Mouse (Mus musculus): ENCODE results near the gene Pip4k2c. TPM values are rescaled to one million over a fixed set of nuclear protein-coding genes. Genes with fewer than 3 reads are reported as not detected.

Gene Pip4k2c
- polyA plus RNA-seq, 1 experiment from 2014 or later, result 45.0 TPM

- TF ChIP-seq CTCF (IDR thresholded peaks at IDR 0.05; ENCODE audit: low read depth), result no peak
- Histone ChIP-seq H3K27me3 (ENCODE audit: insufficient read depth, low read length) (no peaks in the 10 kb centered on the region), H3K4me2 (ENCODE audit: low read length) (no peak overlapping the region), H3K4me3 (replicated peaks; ENCODE audit: low read depth, low read length) (no peak overlapping the region), H3K36me3 (ENCODE audit: insufficient read depth, low read length) (no peaks in the 10 kb centered on the region), H3K4me1 (replicated peaks; ENCODE audit: insufficient read depth, low read length) (no peaks in the 10 kb centered on the region), H3K9me3 (replicated peaks; ENCODE audit: low read length) (no peaks in the 10 kb centered on the region), H3K27ac (no peak overlapping the region), H3K9ac (ENCODE audit: low read depth, low read length) (no peak overlapping the region)
- no peak for DNase-seq (ENCODE audit: low spot score)
- no peak for ATAC-seq (replicated peaks; ENCODE audit: low FRiP score, low read depth)
- 44% methylated on average over 9 of the region's 9 CpGs for WGBS
Observed at GRCm38 (mm10) chr10:127236541-127236940, 25.2 kb upstream of the Pip4k2c start.

DNA sequence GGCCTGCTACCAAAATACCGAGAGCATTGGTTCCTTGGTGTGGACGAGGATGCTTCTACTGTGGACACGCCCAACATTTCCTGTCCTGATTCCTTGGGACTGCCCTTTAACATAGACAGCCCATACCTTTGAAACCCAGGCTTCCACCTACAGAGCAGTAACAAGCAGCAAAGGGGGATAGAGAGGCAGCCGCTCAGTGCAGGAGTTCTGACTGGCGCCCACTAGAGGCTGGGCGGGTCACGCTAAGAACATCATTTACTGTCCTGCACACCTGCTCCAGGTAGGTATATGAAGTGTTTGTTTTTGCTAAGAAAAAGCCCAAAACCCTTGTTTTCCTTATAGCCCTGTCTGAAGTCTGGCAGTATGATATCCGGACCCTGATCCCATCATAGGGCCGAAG is 21.8 kb upstream of the Pip4k2c start:
- H3K27ac ChIP-seq, result no peak overlapping the region
- DNase-seq (ENCODE audit: low spot score) (no peak), ATAC-seq (replicated peaks; ENCODE audit: low FRiP score, low read depth) (no peak)
- WGBS, result 79% methylated on average over 9 of the region's 9 CpGs
- no peak overlapping the region for H3K4me2 ChIP-seq (ENCODE audit: low read length)
- H3K27me3 ChIP-seq (ENCODE audit: insufficient read depth, low read length), result no peaks in the 10 kb centered on the region
- TF ChIP-seq CTCF (IDR thresholded peaks at IDR 0.05; ENCODE audit: low read depth), result peak; percentile 40; the same call in 1 of the 2 replicates
- H3K9ac ChIP-seq (ENCODE audit: low read depth, low read length), result no peak overlapping the region
- H3K4me1 ChIP-seq (replicated peaks; ENCODE audit: insufficient read depth, low read length), result no peaks in the 10 kb centered on the region
- H3K9me3 ChIP-seq (replicated peaks; ENCODE audit: low read length), result no peaks in the 10 kb centered on the region
- no peak overlapping the region for H3K4me3 ChIP-seq (replicated peaks; ENCODE audit: low read depth, low read length)
- H3K36me3 ChIP-seq (ENCODE audit: insufficient read depth, low read length), result no peaks in the 10 kb centered on the region

DNA sequence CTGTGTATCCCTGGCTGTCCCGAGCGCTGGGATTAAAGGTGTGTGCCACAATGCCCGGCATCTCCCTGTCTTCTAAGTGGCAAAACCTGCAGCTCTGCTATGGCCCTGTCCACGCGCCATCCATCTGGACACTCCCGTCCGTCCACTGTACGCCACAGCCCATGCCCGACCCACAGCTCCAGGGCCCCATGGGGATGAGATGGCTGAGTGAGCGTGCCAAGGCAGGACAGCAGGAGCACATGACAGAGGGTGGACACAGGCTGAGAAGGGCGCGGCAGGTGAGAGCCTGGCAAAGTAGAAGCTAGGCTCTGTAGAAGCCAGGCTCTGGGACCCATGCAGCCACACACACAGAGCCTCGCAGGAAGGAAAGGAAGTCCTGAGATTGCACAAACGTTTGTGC is 20.4 kb upstream of the Pip4k2c start:
- Histone ChIP-seq H3K9ac (ENCODE audit: low read depth, low read length) (no peak overlapping the region), H3K9me3 (replicated peaks; ENCODE audit: low read length) (no peaks in the 10 kb centered on the region), H3K27me3 (ENCODE audit: insufficient read depth, low read length) (no peaks in the 10 kb centered on the region), H3K4me2 (ENCODE audit: low read length) (no peak overlapping the region), H3K4me1 (replicated peaks; ENCODE audit: insufficient read depth, low read length) (no peaks in the 10 kb centered on the region), H3K36me3 (ENCODE audit: insufficient read depth, low read length) (no peaks in the 10 kb centered on the region), H3K4me3 (replicated peaks; ENCODE audit: low read depth, low read length) (no peak overlapping the region), H3K27ac (no peak overlapping the region)
- DNase-seq (ENCODE audit: low spot score) (no peak), ATAC-seq (replicated peaks; ENCODE audit: low FRiP score, low read depth) (no peak)
- TF ChIP-seq CTCF (IDR thresholded peaks at IDR 0.05; ENCODE audit: low read depth), result no peak
- WGBS, result 66% methylated on average over 14 of the region's 14 CpGs

DNA sequence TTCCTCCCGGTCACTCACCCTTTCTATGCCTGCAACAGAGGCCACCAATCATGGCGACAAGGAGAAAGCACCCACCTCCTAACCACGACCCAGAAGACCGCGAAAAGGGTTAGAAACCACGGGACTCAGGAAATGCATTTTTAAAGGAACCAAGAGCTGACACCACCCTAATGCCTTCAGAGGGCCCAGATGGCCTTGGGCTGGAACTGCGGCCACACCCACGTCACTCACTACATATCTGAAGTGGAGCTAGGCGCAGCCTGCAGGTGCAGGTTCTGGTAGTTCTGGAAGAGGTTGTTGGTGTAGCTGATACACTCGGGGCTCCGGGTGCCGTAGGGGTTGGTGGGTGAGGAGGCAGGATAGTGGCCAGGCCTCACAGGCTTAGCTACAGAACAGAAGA is 19.3 kb upstream of the Pip4k2c start:
- TF ChIP-seq CTCF (IDR thresholded peaks at IDR 0.05; ENCODE audit: low read depth), result no peak
- ATAC-seq (replicated peaks; ENCODE audit: low FRiP score, low read depth) (no peak), DNase-seq (ENCODE audit: low spot score) (no peak)
- no peak overlapping the region for H3K9ac ChIP-seq (ENCODE audit: low read depth, low read length)
- WGBS, result 79% methylated on average over 12 of the region's 12 CpGs
- no peak overlapping the region for H3K27ac ChIP-seq
- H3K9me3 ChIP-seq (replicated peaks; ENCODE audit: low read length), result no peaks in the 10 kb centered on the region
- H3K4me2 ChIP-seq (ENCODE audit: low read length), result no peak overlapping the region
- H3K27me3 ChIP-seq (ENCODE audit: insufficient read depth, low read length), result no peaks in the 10 kb centered on the region
- H3K4me1 ChIP-seq (replicated peaks; ENCODE audit: insufficient read depth, low read length), result no peaks in the 10 kb centered on the region
- no peak overlapping the region for H3K4me3 ChIP-seq (replicated peaks; ENCODE audit: low read depth, low read length)
- H3K36me3 ChIP-seq (ENCODE audit: insufficient read depth, low read length), result no peaks in the 10 kb centered on the region

DNA sequence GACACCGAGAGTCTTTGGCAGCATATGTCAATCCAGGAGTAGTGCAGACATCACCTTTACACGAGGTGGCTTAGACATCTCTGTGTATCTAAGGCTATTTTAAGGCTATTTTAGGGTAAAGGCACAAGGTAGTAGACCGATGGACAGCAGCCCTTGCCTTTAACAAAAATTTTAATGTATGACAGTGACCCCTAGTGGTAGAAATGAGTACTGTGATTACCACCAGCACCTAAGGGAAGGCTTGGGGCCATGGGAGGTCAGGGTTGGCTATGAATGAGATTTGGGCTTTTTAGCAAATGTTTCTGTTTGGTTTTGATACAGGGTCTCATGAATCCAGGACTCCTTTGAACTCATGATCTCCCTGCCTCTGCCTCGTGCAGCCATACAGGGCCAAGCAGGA is 17.5 kb upstream of the Pip4k2c start:
- DNase-seq (ENCODE audit: low spot score) (peak; percentile 84), ATAC-seq (replicated peaks; ENCODE audit: low FRiP score, low read depth) (no peak; the same call in 1 of the 2 replicates)
- Histone ChIP-seq H3K4me3 (replicated peaks; ENCODE audit: low read depth, low read length) (no peak overlapping the region), H3K27ac (no peak overlapping the region), H3K4me2 (ENCODE audit: low read length) (no peak overlapping the region), H3K4me1 (replicated peaks; ENCODE audit: insufficient read depth, low read length) (no peaks in the 10 kb centered on the region), H3K36me3 (ENCODE audit: insufficient read depth, low read length) (no peaks in the 10 kb centered on the region), H3K9ac (ENCODE audit: low read depth, low read length) (no peak overlapping the region), H3K9me3 (replicated peaks; ENCODE audit: low read length) (no peaks in the 10 kb centered on the region), H3K27me3 (ENCODE audit: insufficient read depth, low read length) (no peaks in the 10 kb centered on the region)
- TF ChIP-seq CTCF (IDR thresholded peaks at IDR 0.05; ENCODE audit: low read depth), result peak; percentile 81
- WGBS, result 17% methylated on average over 4 of the region's 4 CpGs

DNA sequence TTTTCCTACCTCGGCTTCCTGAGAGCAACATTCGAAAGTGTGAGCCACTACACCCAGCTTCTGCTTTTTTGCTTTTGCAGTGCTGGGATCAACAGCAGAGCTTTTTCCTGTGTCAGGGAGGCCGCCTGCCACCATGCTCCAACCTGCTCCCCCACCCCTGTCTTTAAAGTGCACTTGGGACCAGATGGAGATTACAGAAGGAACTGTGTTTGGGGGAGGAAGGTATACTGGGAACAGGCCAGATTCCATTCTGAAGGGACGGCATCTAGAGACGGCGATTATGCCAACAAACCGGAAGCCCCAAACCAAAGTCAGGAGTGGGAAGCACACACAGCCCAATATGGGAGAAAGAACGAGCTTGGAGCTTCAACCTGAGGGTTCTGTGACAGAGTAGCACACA is 15.8 kb upstream of the Pip4k2c start:
- no peaks in the 10 kb centered on the region for H3K27me3 ChIP-seq (ENCODE audit: insufficient read depth, low read length)
- H3K36me3 ChIP-seq (ENCODE audit: insufficient read depth, low read length), result no peaks in the 10 kb centered on the region
- H3K4me2 ChIP-seq (ENCODE audit: low read length), result no peak overlapping the region
- H3K27ac ChIP-seq, result no peak overlapping the region
- no peak overlapping the region for H3K9ac ChIP-seq (ENCODE audit: low read depth, low read length)
- no peak overlapping the region for H3K4me3 ChIP-seq (replicated peaks; ENCODE audit: low read depth, low read length)
- no peak for DNase-seq (ENCODE audit: low spot score)
- H3K4me1 ChIP-seq (replicated peaks; ENCODE audit: insufficient read depth, low read length), result no peaks in the 10 kb centered on the region
- no peaks in the 10 kb centered on the region for H3K9me3 ChIP-seq (replicated peaks; ENCODE audit: low read length)
- 80% methylated on average over 8 of the region's 8 CpGs for WGBS
- TF ChIP-seq CTCF (IDR thresholded peaks at IDR 0.05; ENCODE audit: low read depth), result no peak
- ATAC-seq (replicated peaks; ENCODE audit: low FRiP score, low read depth), result no peak

DNA sequence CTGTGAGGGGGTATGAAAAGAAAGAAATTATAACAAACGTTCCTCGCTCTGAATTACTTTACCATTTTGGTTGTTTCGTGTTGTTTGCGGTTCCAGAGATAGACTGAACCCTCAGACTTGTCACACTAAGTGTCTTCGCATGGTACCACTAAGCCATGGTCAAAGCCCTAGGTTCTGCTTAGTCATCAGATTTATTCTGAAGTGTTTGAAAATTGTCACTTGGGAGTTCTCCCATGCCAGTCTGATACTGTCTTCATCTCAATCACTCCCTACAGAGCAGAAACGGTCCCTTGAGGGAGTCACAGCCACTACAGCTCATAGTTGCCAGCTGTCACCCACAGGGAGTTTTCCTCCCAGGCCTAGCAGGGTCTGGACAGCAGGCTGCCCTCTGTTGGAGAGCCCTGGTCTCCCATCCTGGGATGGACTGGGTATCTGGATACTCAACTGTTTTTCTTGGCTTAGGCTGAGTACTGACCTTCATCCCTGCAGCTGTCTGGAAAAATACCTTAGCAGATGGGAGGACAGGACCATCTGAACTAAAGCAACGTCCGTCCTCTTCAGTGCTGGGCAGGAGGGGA is 15.0 kb upstream of the Pip4k2c start:
- Histone ChIP-seq H3K4me1 (replicated peaks; ENCODE audit: insufficient read depth, low read length) (no peaks in the 10 kb centered on the region), H3K36me3 (ENCODE audit: insufficient read depth, low read length) (no peaks in the 10 kb centered on the region), H3K27me3 (ENCODE audit: insufficient read depth, low read length) (no peaks in the 10 kb centered on the region), H3K4me2 (ENCODE audit: low read length) (no peak overlapping the region), H3K4me3 (replicated peaks; ENCODE audit: low read depth, low read length) (no peak overlapping the region), H3K27ac (no peak overlapping the region), H3K9ac (ENCODE audit: low read depth, low read length) (no peak overlapping the region), H3K9me3 (replicated peaks; ENCODE audit: low read length) (no peaks in the 10 kb centered on the region)
- ATAC-seq (replicated peaks; ENCODE audit: low FRiP score, low read depth) (0 out of 2 replicates have a peak, but pooled peaks have one; percentile 31), DNase-seq (ENCODE audit: low spot score) (peak; percentile 63)
- 63% methylated on average over 8 of the region's 8 CpGs for whole genome bisulfite sequencing
- peak; percentile 63 for TF ChIP-seq CTCF (IDR thresholded peaks at IDR 0.05; ENCODE audit: low read depth)
